Comparison of ENCODE assay signal across 28 mouse cellular contexts in the genomic region with DNA sequence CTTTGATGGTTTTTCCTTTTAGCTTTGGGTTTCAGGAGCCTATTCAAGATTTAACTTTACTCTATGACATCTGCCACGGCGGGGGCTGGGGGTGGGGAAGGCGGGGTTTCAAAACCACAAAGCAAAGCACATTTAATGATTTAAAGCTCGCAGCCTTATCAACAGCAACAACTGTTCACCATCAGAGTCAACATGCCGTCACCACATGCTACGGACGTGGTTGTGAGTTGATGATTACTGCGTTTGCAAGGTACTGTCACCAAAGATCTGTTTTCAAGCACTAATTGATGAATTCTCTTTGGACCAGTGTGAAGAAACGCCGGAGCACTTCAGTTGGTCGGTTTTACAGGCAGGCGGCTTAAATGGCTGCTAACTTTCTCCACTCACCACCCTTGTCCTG.
DNase-seq lines count a peak whose midpoint lies in the region; ATAC-seq and TF ChIP-seq lines count a peak whose summit lies in the region.
"Had no signal": no experiment of that assay in that cellular context is flagged by ENCODE, and none has a peak within 500 bp of the region (broad histone marks: within the 10 kb centered on the region; RNA-seq: fewer than 3 reads in every experiment).

No protein-coding gene starts in this region.

- 24% methylated on average over 12 of the region's 12 CpGs for WGBS in heart, embryonic 12.5 days
- 21% methylated on average over 12 of the region's 12 CpGs for WGBS in heart, postnatal 0 days

- no peak for DNase-seq in heart, postnatal 14 days
- no peak for DNase-seq in heart, postnatal 0 days (ENCODE audit: low spot score)
- DNase-seq in heart, postnatal 25 days (ENCODE audit: low spot score): no peak
- DNase-seq in G1E (ENCODE audit: low spot score): no peak
- DNase-seq in right cerebral cortex, postnatal 4 days: no peak
- DNase-seq in gastrocnemius, adult 18-20 months (ENCODE audit: low spot score): no peak
- DNase-seq: adrenal gland, postnatal 10 days; B cell, adult 2 months; cerebellum, adult 8-10 months; cerebellum, postnatal 25 days; gastrocnemius, postnatal 25 days; kidney, adult 8-10 months; kidney, postnatal 4 days; layer of hippocampus, postnatal 36 days; left cerebral cortex, postnatal 4 days; lung, embryonic 14.5 days; lung, postnatal 14 days had no signal

- TF ChIP-seq CTCF in heart, postnatal 0 days (IDR thresholded peaks at IDR 0.05; ENCODE audit: low read depth): no peak
- TF ChIP-seq CTCF in G1E (IDR thresholded peaks at IDR 0.05; ENCODE audit: low read depth, low read length): no peak
- no peak for TF ChIP-seq CTCF in embryonic fibroblast, embryonic 13.5 days (IDR thresholded peaks at IDR 0.05; ENCODE audit: borderline replicate concordance, insufficient read depth, low read length)

- intact Hi-C loops in heart, postnatal 14 days (cut with DNase I): no loop called here
- intact Hi-C loops in heart, postnatal 25 days (cut with DNase I): no loop called here

- no peaks in the 10 kb centered on the region; the same call in none of the 2 replicates for H3K27me3 ChIP-seq in heart, embryonic 12.5 days (replicated peaks)
- peaks cover 4% of the 10 kb centered on the region; the same call in 1 of the 2 replicates for H3K27me3 ChIP-seq in heart, postnatal 0 days (ENCODE audit: control insufficient read depth, insufficient read depth, low read length)
- 0 out of 2 replicates have a peak, but pooled peaks cover 2% of the 10 kb centered on the region for H3K27me3 ChIP-seq in G1E (ENCODE audit: insufficient read depth, low read length)
- H3K27me3 ChIP-seq: CH12.LX; forebrain, embryonic 12.5 days; hindbrain, embryonic 12.5 days; liver, embryonic 15.5 days; neural tube, embryonic 12.5 days; Patski had no signal

- TF ChIP-seq EP300 in heart, postnatal 0 days (IDR thresholded peaks at IDR 0.05; ENCODE audit: low read depth): no peak

- ATAC-seq in heart, embryonic 12.5 days (ENCODE audit: insufficient number of reproducible peaks, low FRiP score): no peak
- ATAC-seq in heart, postnatal 0 days (ENCODE audit: insufficient read depth, low read depth): no peak
- peak; percentile 57 for ATAC-seq in G1E (ENCODE audit: extremely low read depth, insufficient number of reproducible peaks, low FRiP score, poor library complexity, severe bottlenecking)
- ATAC-seq: intestine, embryonic 16.5 days; midbrain, embryonic 16.5 days; Patski had no signal

- no peak for TF ChIP-seq POLR2A in embryonic fibroblast, embryonic 13.5 days (IDR thresholded peaks at IDR 0.05; ENCODE audit: low read depth, low read length)

- H3K9me3 ChIP-seq in heart, embryonic 12.5 days (replicated peaks): no peaks in the 10 kb centered on the region
- no peaks in the 10 kb centered on the region for H3K9me3 ChIP-seq in heart, postnatal 0 days (replicated peaks; ENCODE audit: control insufficient read depth, low read length)
- H3K9me3 ChIP-seq in G1E (replicated peaks): no peaks in the 10 kb centered on the region
- H3K9me3 ChIP-seq: forebrain, embryonic 12.5 days; hindbrain, embryonic 12.5 days; liver, embryonic 15.5 days; neural tube, embryonic 12.5 days had no signal

- peak overlapping the region; percentile 15 for H3K4me3 ChIP-seq in heart, embryonic 12.5 days
- H3K4me3 ChIP-seq in heart, postnatal 0 days (ENCODE audit: low read depth, low read length): no peak overlapping the region
- H3K4me3 ChIP-seq in G1E (ENCODE audit: low read depth, low read length): no peak overlapping the region
- no peak overlapping the region for H3K4me3 ChIP-seq in embryonic fibroblast, embryonic 13.5 days (ENCODE audit: insufficient read depth, low read length)
- H3K4me3 ChIP-seq: forebrain, embryonic 12.5 days; hindbrain, embryonic 12.5 days; liver, embryonic 15.5 days; neural tube, embryonic 12.5 days had no signal

- no peaks in the 10 kb centered on the region for H3K36me3 ChIP-seq in heart, embryonic 12.5 days
- H3K36me3 ChIP-seq in heart, postnatal 0 days (replicated peaks; ENCODE audit: control insufficient read depth, insufficient read depth, low read length): no peaks in the 10 kb centered on the region
- H3K36me3 ChIP-seq in G1E (replicated peaks): no peaks in the 10 kb centered on the region
- H3K36me3 ChIP-seq: forebrain, embryonic 12.5 days; hindbrain, embryonic 12.5 days; liver, embryonic 15.5 days; neural tube, embryonic 12.5 days had no signal

- no peak overlapping the region for H3K27ac ChIP-seq in heart, embryonic 12.5 days (ENCODE audit: poor library complexity, severe bottlenecking)
- H3K27ac ChIP-seq in heart, postnatal 0 days (ENCODE audit: low read depth): no peak overlapping the region
- H3K27ac ChIP-seq in embryonic fibroblast, embryonic 13.5 days (ENCODE audit: insufficient read depth, low read length): peak overlapping the region; percentile 94
- H3K27ac ChIP-seq: forebrain, embryonic 12.5 days; hindbrain, embryonic 12.5 days; kidney, postnatal 0 days; liver, embryonic 15.5 days; neural tube, embryonic 12.5 days had no signal

- peak overlapping the region; percentile 61 for H3K4me2 ChIP-seq in heart, embryonic 12.5 days
- peak overlapping the region; percentile 42 for H3K4me2 ChIP-seq in heart, postnatal 0 days (ENCODE audit: low read depth, low read length)
- H3K4me2 ChIP-seq: forebrain, embryonic 12.5 days; hindbrain, embryonic 12.5 days; liver, embryonic 15.5 days; lung, embryonic 14.5 days; neural tube, embryonic 12.5 days had no signal

- no peak overlapping the region for H3K9ac ChIP-seq in heart, embryonic 12.5 days
- no peak overlapping the region for H3K9ac ChIP-seq in heart, postnatal 0 days (replicated peaks; ENCODE audit: low read depth, low read length)
- H3K9ac ChIP-seq: forebrain, embryonic 12.5 days; hindbrain, embryonic 12.5 days; liver, embryonic 15.5 days; lung, embryonic 14.5 days; neural tube, embryonic 12.5 days had no signal

- H3K4me1 ChIP-seq in heart, embryonic 12.5 days (replicated peaks): 0 out of 2 replicates have a peak, but pooled peaks cover 5% of the 10 kb centered on the region
- no peaks in the 10 kb centered on the region for H3K4me1 ChIP-seq in heart, postnatal 0 days (ENCODE audit: control insufficient read depth, insufficient read depth)
- H3K4me1 ChIP-seq in G1E (ENCODE audit: insufficient read depth, low read depth, low read length): peaks cover 5% of the 10 kb centered on the region
- H3K4me1 ChIP-seq in embryonic fibroblast, embryonic 13.5 days (ENCODE audit: control insufficient read depth, insufficient read depth, low read length): peaks cover 13% of the 10 kb centered on the region
- H3K4me1 ChIP-seq: forebrain, embryonic 12.5 days; hindbrain, embryonic 12.5 days; liver, embryonic 15.5 days; neural tube, embryonic 12.5 days had no signal
